Mouse (Mus musculus) liver, adult 10 weeks (tissue): ENCODE results near the gene Vmn1r207-ps. TPM values are rescaled to one million over a fixed set of nuclear protein-coding genes. Genes with fewer than 3 reads are reported as not detected.

Source experiments
- polyA plus RNA-seq: library from polyadenylated mRNA; stranded (reverse); fragments of 350-450 nt; fragmentation: Illumina TruSeq; extraction: RNeasy Lipid Tissue Mini Kit (QIAGEN cat#74804); gene quantifications from one replicate; pipeline ENCODE4 v1.2.3, GENCODE M21; 2014; ENCODE audit warnings: low read depth, low replicate concordance

The Vmn1r207-ps gene
- not detected for polyA plus RNA-seq

DNA sequence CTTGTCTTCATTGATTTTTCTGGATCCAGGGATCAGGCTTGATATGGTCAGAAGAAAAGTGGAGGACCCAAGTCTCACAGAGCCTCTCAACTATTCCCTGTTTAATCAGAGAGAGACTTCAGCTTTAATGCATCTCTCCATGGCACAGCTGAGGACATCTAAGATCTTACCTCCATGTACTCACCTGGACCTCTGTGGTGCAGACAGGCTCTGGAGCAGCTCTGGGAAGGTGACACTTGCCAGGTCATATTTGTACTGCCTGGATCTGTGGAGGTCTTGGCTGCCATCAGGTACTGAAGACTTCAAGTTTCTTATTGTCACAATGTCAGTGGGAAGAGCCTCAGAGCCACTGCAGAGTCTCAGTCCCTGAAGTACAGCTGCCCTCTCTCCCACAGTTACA, at the start of gene Vmn1r207-ps:
TSS of gene Vmn1r207-ps (minus strand) at position 101 of the 400 bp plus-strand sequence.

GRCm38 (mm10) chr13:22777300-22777699, 47.9 kb upstream of the Vmn1r207-ps start, which contains the start of gene Vmn1r208:
Vmn1r208 (minus strand) TSS chr13:22777400.

Other genes with a start within 250 kb of the Vmn1r207-ps start
- not detected for gene Vmn1r202, start 224.2 kb downstream of the Vmn1r207-ps start, polyA plus RNA-seq
- gene Vmn1r203, start 211.5 kb downstream of the Vmn1r207-ps start, polyA plus RNA-seq, result not detected
- gene Vmn1r204, start 176.4 kb downstream of the Vmn1r207-ps start, polyA plus RNA-seq, result not detected
- gene Vmn1r205, start 136.6 kb downstream of the Vmn1r207-ps start, polyA plus RNA-seq, result not detected
- gene Vmn1r206, start 105.4 kb downstream of the Vmn1r207-ps start, polyA plus RNA-seq, result not detected
- not detected for gene Vmn1r208, start 47.8 kb upstream of the Vmn1r207-ps start, polyA plus RNA-seq
- gene Vmn1r209, start 80.1 kb upstream of the Vmn1r207-ps start, polyA plus RNA-seq, result not detected
- not detected for gene Vmn1r210, start 101.7 kb upstream of the Vmn1r207-ps start, polyA plus RNA-seq
- not detected for gene Vmn1r211, start 127.9 kb upstream of the Vmn1r207-ps start, polyA plus RNA-seq
- not detected for gene Vmn1r212, start 154.6 kb upstream of the Vmn1r207-ps start, polyA plus RNA-seq